Mouse (Mus musculus) liver, postnatal 0 days (tissue): Measurements from ENCODE around the gene Cbll1. TPM values are rescaled to one million over a fixed set of nuclear protein-coding genes. Genes with fewer than 3 reads are reported as not detected.

Experiments used
- ATAC-seq: fragments of 200-750 bp; cut with Nextera tagmentation; 2 replicates; pipeline ENCODE4 v1.8.0; 2017; ENCODE audit warnings: mild to moderate bottlenecking, moderate library complexity
- DNase-seq: peaks from one replicate; pipeline ENCODE4 v3.0.0-alpha.2; 2016
- H3K27ac ChIP-seq: fragments of 300-500 bp; sonication (generic); 2 replicates; pipeline ENCODE4 v1.5.1; 2014; ENCODE audit warnings: antibody characterized with exemption, moderate library complexity, mild to moderate bottlenecking, low read depth
- H3K27me3 ChIP-seq: fragments of 300-500 bp; sonication (generic); 2 replicates; pipeline ENCODE4 v1.6.1; 2014; ENCODE audit warnings: low read length, control low read depth, mixed read lengths; ENCODE audit not compliant: insufficient read depth
- H3K36me3 ChIP-seq: fragments of 300-500 bp; sonication (generic); replicated peaks from 2 replicates; pipeline ENCODE4 v1.6.1; 2014; ENCODE audit warnings: mild to moderate bottlenecking, control low read depth, low read length, moderate library complexity, mixed read lengths; ENCODE audit not compliant: insufficient read depth
- H3K4me1 ChIP-seq: fragments of 300-500 bp; sonication (generic); 2 replicates; pipeline ENCODE4 v1.6.1; 2014; ENCODE audit warnings: antibody characterized with exemption, mild to moderate bottlenecking, control low read depth; ENCODE audit not compliant: insufficient read depth
- H3K4me2 ChIP-seq: fragments of 300-500 bp; sonication (generic); 2 replicates; pipeline ENCODE4 v1.6.1; 2014; ENCODE audit warnings: low read depth, mild to moderate bottlenecking, low read length, moderate library complexity, mixed read lengths
- H3K4me3 ChIP-seq: fragments of 300-500 bp; sonication (generic); 2 replicates; pipeline ENCODE4 v1.5.1; 2014; ENCODE audit warnings: low read depth, low read length
- H3K9ac ChIP-seq: fragments of 300-500 bp; sonication (generic); replicated peaks from 2 replicates; pipeline ENCODE4 v1.6.1; 2014; ENCODE audit warnings: mild to moderate bottlenecking, moderate library complexity
- H3K9me3 ChIP-seq: fragments of 300-500 bp; sonication (generic); 2 replicates; pipeline ENCODE4 v1.6.1; 2016; ENCODE audit warnings: mild to moderate bottlenecking, control low read depth, low read length, mixed read lengths
- CTCF ChIP-seq: sonication (generic); IDR thresholded peaks from 2 replicates; pipeline ENCODE4 v1.5.1; 2016; ENCODE audit warnings: antibody characterized with exemption, low read depth
- EP300 ChIP-seq: IDR thresholded peaks from 2 replicates; pipeline ENCODE4 v1.6.1; 2016; ENCODE audit warnings: antibody characterized with exemption, low read depth, mild to moderate bottlenecking
- WGBS: fragments of 180-500 bp; shearing (Covaris S2); extraction: QIAGEN DNeasy Blood & Tissue Kit; methylation state at CpG from one replicate; pipeline ENCODE4 v1.1.7; 2014; ENCODE audit not compliant: insufficient replicate concordance; 5-methylcytosine and 5-hydroxymethylcytosine counted together
- polyA plus RNA-seq: library from polyadenylated mRNA; unstranded; fragments of >200 nt; fragmentation: Nextera tagmentation; extraction: Ambion mirVana; gene quantifications from 2 replicates; pipeline ENCODE4 v1.2.1, GENCODE M21; 2015

The Cbll1 gene
- polyA plus RNA-seq, 1 experiment from 2014 or later = 3.8 TPM

GRCm38 (mm10) chr12:31534060-31534843 lies 34.8 kb upstream of the Cbll1 start:
- no peak overlapping the region for H3K27ac ChIP-seq
- H3K36me3 ChIP-seq = no peaks in the 10 kb centered on the region
- ATAC-seq (no peak), DNase-seq (no peak)
- no peaks in the 10 kb centered on the region for H3K9me3 ChIP-seq
- H3K9ac ChIP-seq = no peak overlapping the region
- no peaks in the 10 kb centered on the region for H3K4me1 ChIP-seq
- TF ChIP-seq CTCF (no peak), EP300 (no peak)
- H3K4me2 ChIP-seq = no peak overlapping the region
- 66% methylated on average over 11 of the region's 11 CpGs for WGBS
- H3K4me3 ChIP-seq = no peak overlapping the region
- H3K27me3 ChIP-seq = no peaks in the 10 kb centered on the region

GRCm38 (mm10) chr12:31533218-31533908 lies 33.9 kb upstream of the Cbll1 start:
- Histone ChIP-seq H3K4me1 (no peaks in the 10 kb centered on the region), H3K4me2 (no peak overlapping the region), H3K36me3 (no peaks in the 10 kb centered on the region), H3K27me3 (no peaks in the 10 kb centered on the region), H3K27ac (no peak overlapping the region), H3K9me3 (no peaks in the 10 kb centered on the region), H3K4me3 (no peak overlapping the region), H3K9ac (no peak overlapping the region)
- DNase-seq = no peak
- no peak for TF ChIP-seq CTCF
- TF ChIP-seq EP300 = no peak
- ATAC-seq = no peak
- WGBS = 58% methylated on average over 10 of the region's 10 CpGs

DNA sequence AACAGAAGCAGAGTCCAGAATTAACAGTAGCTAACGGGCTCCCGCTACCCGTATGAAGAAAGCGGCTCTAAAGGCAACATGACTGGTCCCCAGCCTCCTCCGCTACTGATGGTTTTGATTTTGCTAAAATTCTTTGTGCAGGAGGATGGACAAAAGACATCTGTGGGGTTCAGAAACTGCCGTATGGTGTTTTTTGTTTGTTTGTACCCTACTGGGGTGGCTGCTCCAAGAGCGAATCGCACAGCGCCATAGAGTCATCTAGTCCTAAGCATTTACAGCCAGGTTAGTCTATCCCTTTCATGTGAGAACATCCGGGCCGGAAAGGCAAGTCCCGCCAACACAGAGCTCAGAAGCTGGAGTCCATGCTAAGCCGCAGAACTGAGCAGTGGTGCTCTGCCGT lies 32.6 kb upstream of the Cbll1 start:
- Histone ChIP-seq H3K9me3 (no peaks in the 10 kb centered on the region), H3K36me3 (no peaks in the 10 kb centered on the region), H3K9ac (no peak overlapping the region), H3K27ac (no peak overlapping the region), H3K27me3 (no peaks in the 10 kb centered on the region), H3K4me2 (no peak overlapping the region), H3K4me1 (no peaks in the 10 kb centered on the region), H3K4me3 (no peak overlapping the region)
- WGBS = 72% methylated on average over 14 of the region's 14 CpGs
- TF ChIP-seq CTCF (no peak), EP300 (no peak)
- DNase-seq (no peak), ATAC-seq (no peak)

- Histone ChIP-seq H3K27me3 (no peaks in the 10 kb centered on the region), H3K4me3 (no peak overlapping the region), H3K36me3 (no peaks in the 10 kb centered on the region), H3K9ac (no peak overlapping the region), H3K4me2 (no peak overlapping the region), H3K4me1 (no peaks in the 10 kb centered on the region), H3K27ac (no peak overlapping the region), H3K9me3 (no peaks in the 10 kb centered on the region)
- no peak for ATAC-seq
- 67% methylated on average over 6 of the region's 6 CpGs for WGBS
- no peak for DNase-seq
- TF ChIP-seq EP300 (no peak), CTCF (no peak)
These were observed 28.0 kb upstream of the Cbll1 start for GRCm38 (mm10) chr12:31527407-31527806.

DNA sequence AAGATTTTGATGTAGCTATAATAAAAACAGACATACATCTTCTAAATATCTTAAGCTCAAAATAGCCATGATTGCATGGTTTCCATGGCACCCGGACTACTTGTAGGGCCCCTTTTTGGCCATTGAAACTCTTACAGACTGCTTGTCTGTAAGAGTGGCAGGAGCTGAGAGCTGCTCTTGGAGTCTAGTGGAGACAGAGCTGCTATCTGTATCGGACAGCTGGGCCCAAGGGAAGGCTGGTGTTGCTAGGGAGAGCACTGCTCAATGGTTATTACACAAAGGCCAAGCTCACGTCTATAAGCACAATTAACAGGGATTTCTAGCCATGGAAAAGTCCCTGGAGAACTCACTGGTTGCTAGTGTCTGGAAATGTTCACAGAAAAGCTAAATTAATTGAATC lies 22.0 kb upstream of the Cbll1 start:
- Histone ChIP-seq H3K4me1 (no peaks in the 10 kb centered on the region), H3K4me2 (no peak overlapping the region), H3K9me3 (no peaks in the 10 kb centered on the region), H3K36me3 (no peaks in the 10 kb centered on the region), H3K4me3 (no peak overlapping the region), H3K9ac (no peak overlapping the region), H3K27me3 (no peaks in the 10 kb centered on the region), H3K27ac (no peak overlapping the region)
- no peak for ATAC-seq
- no peak for DNase-seq
- 69% methylated on average over 3 of the region's 3 CpGs for WGBS
- TF ChIP-seq CTCF (no peak), EP300 (no peak)

DNA sequence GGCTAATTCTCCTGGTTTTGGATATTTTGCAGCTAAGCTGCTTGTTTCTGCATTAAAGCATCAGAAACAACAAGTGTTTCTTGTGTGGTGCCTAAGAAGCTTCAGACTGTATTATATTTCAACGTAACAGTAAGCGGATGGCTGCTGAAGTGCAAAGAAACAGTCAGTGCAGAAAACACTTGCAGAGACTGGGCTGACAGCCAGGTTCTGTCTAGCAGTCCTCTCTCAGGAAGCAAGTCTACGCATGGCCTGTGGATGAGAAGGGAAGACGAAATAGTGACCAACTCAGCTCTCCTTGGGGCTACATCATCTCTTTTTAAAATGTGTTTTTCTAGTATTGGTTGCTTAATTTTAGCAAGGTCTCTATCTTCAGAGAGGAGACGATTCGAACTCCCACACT lies 20.7 kb upstream of the Cbll1 start:
- no peak overlapping the region for H3K9ac ChIP-seq
- H3K9me3 ChIP-seq = no peaks in the 10 kb centered on the region
- no peaks in the 10 kb centered on the region for H3K36me3 ChIP-seq
- no peak overlapping the region for H3K4me2 ChIP-seq
- H3K27ac ChIP-seq = no peak overlapping the region
- TF ChIP-seq EP300 (no peak), CTCF (no peak)
- ATAC-seq (no peak), DNase-seq (no peak)
- no peaks in the 10 kb centered on the region for H3K27me3 ChIP-seq
- no peak overlapping the region for H3K4me3 ChIP-seq
- 79% methylated on average over 6 of the region's 6 CpGs for WGBS
- no peaks in the 10 kb centered on the region for H3K4me1 ChIP-seq
